Mouse (Mus musculus): ENCODE results near the gene Gm11099.

The Gm11099 gene

DNA sequence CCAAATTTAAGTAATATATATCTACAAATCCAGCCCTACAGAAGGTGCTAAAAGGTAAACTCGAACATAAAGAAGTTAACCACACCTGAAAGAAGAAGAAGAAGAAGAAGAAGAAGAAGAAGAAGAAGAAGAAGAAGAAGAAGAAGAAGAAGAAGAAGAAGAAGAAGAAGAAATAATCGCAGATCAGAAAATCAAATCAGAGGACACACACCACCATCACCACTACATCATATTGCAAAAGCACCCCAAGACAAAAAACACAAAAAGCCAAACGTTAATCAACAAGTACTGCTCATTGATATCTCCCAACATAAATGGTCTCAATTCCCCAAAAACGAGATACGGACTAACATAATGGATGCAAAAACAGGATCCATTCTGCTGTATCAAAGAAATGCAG, at the start of gene Gm11099:
Gm11099 (plus strand) TSS at position 301 of the 400 bp plus-strand sequence.
- no peak for DNase-seq (ENCODE audit: low spot score in 2 of 2)

DNA sequence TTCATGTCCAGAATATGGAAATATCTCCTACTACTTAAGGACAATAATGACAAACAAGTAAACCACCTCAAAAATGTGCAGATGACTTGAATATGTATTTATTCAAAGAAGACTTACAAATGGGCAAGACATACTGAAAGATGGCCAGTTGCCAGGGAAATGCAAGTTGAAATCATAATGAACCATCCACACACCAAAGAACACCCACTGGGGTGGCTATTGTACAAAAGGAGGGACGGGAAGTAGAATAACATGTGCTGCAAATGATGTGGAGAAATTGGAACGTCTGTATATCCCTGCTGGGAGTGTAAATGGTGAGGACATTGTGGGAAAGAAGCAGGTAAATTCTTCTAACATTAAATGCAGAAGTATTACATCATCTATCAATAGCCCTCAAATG, 46.3 kb upstream of the Gm11099 start:
- DNase-seq (ENCODE audit: low spot score in 2 of 2), result no peak

DNA sequence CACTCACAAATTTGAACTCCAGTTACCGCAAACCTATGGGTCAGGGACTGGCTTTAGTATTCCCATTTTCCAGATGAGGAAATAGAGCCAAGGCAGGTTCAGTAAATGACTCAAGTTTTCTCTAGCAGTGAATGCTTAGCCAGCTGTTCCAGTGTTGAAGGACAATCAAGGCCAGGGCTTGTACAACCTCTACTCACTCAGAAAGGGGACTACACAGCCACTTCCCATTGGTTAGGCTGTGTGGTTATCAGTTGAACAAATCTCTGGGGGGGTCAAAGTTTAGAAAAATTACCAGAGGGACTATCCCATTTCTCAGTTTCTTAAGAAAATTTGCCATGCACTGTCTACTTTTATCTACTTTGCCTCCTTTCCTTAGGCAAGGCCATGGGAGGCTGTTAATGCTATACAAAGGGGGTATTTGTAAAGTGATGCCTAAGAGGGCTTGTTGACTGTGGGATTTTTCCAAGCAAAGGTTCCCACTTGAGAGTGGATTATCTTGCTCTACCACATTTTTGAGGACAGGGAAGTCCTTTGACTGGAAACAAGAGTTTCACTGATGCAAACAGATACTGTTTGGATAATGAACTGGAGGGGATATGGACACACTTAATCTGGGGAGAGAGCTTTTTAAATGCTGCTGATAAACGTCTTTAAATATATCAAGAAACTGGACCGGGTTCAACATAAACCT, 30.2 kb upstream of the Gm11099 start:
- DNase-seq (ENCODE audit: low spot score in 2 of 2), result no peak

DNA sequence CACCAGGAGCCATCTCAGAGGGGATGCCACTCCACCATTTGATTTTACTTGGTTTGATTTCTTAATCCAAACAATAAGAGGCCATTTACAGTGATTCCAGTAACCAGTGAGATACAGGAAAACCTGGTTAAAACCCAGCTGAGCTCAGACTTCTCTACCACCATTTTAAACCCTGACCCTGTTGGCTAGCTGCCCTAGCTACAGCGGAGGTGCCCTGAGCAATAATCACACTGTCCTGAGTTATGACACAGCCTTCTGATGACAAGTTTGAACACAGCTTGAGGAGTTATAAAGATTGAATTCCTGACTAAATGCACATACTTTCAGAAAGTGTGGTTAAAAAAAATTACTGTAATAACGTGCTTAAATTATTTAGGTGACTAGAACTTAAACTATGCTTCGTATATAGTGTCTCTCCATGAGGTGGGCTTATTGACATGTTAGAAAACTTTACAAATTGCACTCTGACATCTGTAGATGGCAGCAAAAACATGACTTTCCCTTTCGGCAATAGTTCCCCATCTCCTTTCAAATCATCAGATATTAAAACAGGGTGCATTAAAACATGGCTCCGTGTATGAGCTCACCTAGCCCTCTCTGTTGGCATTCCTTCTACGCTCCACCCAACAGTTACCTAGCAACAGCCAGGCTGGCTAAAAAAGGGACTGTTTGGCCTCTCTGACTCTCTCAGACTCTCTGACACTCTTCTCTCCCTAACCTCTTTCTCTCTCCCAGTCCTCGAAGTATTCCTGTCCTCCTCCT, 29.1 kb upstream of the Gm11099 start:
- DNase-seq (ENCODE audit: low spot score in 2 of 2), result no peak

DNA sequence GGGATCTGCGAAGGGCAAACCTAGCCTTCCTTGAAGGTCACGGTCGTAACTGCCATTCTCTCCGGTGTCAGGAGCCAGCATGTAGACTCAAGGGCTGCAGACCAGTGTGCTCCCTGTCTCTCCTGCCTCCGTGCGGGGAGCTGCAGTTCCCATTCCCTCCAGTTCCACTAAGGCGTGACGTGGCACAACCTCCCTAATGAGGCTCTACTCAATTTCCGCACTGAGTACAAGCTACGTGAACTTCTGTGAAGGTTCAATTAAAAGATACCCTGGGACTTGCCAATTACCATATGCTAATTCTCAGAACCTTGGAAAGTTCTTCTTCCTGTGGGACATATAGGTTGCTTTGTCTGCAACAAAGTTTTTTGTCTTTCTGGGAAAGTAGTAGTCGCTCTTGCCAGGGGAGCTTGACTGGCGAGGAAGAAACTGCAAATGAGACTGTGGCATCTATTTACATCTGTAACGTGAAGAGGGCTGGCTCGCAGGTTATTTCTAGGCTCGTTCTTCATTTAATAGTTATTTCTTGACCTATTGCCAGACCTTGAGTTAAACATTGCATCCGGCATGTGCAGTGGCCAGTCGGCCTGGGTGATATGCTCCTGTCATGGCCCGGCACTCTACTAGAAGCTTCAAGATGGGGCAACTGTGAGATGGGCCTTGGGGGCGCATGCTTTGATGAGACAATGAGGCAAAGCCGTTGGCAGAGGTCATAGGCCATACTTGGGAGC, 26.8 kb upstream of the Gm11099 start:
- no peak for DNase-seq (ENCODE audit: low spot score in 2 of 2)

DNA sequence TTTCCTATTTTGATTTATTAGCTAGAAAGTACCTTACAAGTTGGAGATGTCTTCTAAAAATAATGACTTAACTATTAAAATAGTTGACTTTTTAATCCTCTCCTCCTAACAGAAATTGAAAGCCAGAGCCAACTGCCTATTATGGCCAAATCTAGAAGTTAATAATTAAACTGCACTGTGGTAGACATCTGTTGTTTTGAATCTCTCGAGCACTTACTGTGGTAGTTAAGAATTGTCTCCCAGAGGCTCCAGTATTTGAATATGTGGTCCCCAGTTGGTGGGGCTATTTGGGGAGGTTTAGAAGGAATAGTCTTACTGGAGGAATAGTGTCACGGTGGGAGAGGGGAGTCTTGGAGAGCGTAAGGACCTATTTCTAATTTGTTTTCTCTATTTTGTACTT, 18.2 kb upstream of the Gm11099 start:
- no peak for DNase-seq (ENCODE audit: low spot score in 2 of 2)

DNA sequence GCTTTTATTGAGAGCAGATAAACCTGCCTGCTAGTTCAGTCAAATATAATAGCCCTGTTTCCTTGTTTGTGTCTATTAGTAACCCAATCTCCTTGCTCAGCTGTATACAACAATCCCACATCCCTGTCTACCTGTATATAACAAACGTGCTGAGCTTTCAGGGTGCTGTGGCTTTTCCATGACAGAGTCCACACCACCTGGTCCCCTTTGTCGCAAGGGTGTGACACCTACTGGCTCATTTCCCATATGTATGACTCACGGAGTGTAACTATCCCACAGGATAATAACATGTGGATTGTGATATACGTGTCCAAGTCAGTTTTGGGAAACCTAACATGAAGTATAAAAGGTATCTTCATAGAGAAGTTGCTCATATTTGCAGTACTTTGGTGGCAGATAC, 16.8 kb upstream of the Gm11099 start:
- DNase-seq (ENCODE audit: low spot score in 2 of 2), result no peak

DNA sequence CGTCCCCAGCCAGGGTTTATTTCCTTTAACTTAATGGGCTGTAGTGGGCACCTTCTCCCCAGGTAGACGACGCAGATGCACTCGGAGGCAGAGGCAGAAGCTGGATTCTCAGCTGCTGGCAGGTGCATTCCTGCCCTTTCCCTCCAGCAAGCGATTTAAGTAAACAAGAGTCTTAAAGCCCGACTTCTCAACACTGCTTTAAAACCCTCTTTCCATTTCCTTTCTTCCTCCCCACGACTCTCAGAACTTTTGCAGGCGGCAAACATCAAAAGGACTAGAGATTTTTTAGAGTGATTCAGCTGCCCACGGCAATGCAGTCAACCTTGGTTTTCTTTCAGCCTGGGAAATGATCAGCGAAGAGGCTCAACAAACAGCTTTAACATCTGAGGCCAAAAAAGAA, 14.7 kb upstream of the Gm11099 start:
- DNase-seq (ENCODE audit: low spot score in 2 of 2), result no peak

DNA sequence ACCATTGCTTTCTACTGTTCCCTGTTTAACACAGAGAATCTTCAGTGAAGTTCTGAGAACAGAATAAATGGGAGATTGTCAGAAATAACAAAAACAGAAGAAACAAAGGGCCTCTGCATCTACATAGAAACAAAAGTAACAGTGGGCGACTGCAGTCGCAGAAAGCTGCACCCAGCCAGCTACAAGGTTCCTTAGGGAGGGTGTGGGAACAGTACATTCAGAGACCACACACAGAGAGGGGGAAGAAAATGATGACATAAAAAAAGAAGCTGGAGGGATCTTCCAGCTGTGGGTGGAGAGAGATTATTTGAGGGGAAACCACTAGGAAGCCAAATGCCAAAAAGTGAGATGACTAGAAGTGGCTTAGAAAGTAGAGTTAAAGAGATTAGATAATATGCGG, 20.6 kb downstream of the Gm11099 start:
- DNase-seq (ENCODE audit: low spot score in 2 of 2), result no peak

DNA sequence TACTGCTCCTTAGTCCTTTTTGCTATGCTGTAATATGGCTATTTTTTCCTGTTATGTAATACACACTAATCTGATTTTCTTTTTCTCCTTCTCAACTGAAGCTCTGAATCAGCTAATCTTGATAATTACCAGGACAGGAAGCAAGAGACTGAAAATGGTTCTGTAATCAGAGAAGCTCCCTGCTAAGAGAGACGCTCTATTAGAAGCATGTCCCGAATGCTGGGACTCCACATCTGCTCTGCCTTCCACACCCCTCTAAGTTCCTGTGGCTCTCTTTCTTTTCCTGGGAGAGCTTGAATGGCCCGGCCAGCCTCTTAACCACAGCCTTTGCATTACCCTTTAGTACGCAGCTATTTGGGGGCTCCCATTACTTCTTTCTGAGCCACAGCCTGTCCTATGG, 45.8 kb downstream of the Gm11099 start:
- no peak for DNase-seq (ENCODE audit: low spot score in 2 of 2)

DNA sequence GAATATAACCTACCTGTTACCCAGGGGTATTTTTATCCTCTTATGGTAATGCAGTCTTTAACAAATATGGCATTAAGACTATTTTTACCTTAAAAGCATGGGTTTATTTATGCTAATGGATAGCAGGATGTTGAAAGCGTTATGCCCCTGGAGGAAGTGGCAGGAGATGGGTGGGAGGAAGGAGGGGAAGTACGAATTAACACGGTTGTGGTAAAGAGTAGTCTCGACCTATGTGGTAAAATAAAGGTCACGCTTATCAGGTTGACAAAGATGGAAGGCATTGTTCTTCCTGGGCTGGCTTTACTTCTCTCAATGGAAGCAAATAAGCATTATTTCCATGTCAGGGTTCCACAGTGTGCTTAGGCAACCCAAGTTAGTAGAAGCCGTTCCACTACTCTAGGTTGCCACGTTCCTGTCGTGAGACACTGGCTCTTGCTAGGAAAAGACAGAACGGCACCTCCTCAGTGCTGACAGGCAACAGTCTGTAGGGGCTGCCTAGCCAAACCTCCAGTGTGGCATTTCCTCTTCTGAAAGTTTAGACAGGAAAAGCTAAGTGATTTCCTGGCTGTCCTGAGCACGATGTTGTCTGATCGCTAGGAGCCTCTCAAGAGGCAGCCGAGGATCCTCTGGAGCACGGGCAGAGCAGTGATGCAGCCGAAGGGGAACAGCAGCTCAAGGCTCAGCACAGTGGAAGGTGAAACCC, 47.7 kb downstream of the Gm11099 start:
- DNase-seq (ENCODE audit: low spot score in 2 of 2), result peak; percentile 31 to 59

DNA sequence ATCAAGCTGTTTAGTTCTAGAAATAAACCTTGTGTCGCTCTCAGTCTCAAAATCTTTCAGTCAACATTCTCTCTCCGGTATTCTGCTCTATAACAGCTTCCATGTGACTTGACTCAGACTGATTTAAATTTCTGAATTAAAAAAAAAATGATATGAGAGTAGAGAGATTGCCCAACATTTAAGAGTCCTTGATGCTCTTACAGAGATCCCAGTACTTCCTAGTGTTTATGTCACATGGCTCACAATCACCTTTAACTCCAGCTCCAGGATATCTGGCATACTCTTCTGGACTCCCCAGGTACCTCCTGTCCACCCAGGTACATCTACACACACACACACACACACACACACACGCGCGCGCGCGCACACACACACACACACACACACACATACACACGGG, 53.1 kb downstream of the Gm11099 start:
- DNase-seq (ENCODE audit: low spot score in 2 of 2), result no peak

DNA sequence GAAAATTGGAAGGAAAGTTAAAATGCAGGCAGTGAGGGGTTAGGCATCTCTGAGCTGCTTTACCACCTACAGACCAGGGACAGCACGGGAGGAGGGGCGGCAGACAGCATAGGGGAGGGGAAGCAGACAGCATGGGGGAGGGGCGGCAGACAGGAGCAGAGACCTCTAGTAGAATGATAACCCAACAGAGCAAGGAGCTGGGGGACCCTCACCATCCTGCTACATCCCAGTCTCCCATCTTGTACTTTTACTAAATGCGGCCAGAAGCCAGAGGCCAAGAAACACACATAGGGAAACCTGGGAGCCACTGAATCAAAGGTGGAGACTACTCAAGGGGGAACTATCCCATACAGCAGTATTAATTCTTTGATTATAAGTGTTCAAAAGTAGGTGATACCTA, 59.1 kb downstream of the Gm11099 start:
- no peak for DNase-seq (ENCODE audit: low spot score in 2 of 2)

DNA sequence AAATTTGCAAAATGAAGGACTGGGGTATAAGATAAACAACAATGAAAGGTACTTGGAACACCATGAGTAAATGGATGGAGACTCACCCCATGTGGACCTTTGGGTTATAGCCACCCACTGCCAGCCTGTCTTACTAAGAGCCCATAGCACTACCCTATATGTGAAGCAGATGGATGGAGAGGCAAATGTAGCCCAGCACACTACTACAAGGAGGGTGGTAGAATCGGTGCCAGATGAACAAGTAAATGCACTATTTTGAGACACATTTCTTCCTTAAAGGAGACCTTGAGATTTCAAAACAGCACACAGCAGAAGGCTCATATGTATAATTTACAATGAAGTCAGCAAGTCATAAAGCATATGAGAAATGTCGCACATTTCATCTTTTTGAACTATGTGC, 66.3 kb downstream of the Gm11099 start:
- no peak for DNase-seq (ENCODE audit: low spot score in 2 of 2)

DNA sequence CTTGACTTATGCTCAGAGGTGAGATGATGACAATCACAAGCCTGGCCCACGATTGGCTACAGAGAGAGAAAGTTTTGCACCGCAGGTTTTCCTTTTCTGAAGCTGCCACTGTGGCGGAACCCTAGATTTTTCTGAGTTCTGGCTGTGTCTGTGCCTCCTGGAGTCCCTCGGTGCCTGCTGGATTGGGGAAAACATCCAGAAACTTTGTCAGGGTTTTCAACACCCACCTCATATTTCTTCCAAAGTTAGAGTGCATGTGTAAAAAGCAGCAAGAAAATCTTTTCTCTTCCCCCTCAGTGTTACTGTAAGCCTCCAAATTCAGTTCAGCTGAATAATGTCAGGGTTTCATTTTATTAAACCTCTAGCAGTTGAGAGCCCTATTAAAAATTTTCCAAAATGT, 82.1 kb downstream of the Gm11099 start:
- DNase-seq (ENCODE audit: low spot score in 2 of 2), result no peak

DNA sequence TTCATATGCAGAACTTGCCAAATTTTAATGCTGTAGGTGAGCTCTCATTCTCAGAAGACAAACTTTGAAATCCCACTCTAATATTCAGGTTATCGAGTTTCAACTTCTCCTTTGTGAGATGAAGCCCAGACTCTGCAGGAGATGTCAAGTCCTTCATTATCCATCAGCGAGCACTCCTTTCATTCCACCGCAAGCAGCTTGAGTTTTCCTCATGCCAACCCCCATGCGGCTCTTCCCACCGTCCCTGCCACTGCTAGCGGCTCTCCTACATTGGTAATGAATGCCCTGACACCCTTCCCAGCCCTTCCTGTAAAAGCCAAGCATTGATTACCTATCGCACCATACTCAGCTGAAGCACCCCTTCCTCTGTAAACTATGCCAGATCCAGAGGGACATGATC, 89.6 kb downstream of the Gm11099 start:
- DNase-seq (ENCODE audit: low spot score in 2 of 2), result no peak

DNA sequence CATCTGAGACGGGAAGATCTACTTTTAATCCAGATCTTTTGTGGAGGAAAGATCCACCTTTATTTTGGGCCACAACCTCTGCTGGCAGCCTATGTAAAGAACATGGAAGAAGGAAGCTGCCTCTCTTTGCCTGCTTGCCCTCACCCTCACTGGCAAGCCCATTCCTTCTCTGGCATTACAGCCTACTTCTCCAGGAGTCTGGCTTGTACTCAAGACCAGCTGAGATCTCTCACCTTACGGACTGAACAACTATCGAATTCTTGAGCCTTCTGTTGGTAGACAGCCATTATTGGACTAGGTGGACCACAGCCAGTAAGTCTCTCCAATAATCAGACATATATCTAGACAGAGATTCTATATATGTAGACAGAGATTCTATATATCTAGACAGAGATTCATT, 92.9 kb downstream of the Gm11099 start:
- no peak for DNase-seq (ENCODE audit: low spot score in 2 of 2)

DNA sequence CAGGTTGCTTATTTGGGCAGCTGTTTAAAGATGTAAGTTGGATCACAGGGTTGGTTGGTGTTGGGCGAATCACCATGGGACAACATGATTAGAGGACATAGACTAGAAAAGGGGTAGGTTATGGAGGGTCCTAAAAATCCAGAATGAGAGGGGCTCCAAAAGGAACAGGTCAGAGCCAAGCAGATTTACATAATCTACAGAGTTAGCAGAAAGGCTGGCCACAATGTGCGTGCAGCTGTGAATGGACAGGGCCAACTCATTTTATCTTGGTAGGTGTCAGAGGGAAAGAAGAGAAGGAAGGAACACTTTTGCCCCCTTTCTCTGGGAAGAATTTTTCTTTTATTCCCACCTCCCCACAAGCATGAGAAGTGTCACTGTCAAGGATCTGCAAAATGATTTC, 97.1 kb downstream of the Gm11099 start:
- DNase-seq (ENCODE audit: low spot score in 2 of 2), result no peak

DNA sequence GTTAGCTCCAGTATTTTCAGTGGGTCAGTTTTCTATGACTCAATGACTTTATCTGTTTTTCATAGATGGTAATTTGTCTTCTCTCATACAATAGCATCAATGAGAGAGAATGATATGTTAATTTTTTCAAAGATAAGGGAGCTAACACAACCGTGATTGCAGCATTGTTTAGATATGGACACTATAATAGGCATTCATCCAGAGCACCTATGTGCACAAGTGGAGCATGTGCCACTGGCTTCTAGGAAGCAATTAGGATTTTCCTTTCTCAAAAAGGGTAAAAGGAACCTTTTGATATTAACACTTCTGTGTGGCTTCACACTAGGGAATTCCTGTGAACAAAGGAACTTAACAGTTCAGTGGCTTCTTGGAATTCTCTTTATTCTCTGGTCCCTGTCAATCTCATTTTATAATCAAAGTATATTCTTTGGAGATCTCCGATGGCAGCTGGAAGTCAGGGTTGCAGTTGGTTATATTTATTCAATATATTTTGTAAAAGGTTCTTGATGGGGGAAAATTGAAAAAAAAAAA, 97.6 kb downstream of the Gm11099 start:
- DNase-seq (ENCODE audit: low spot score in 2 of 2), result no peak
